Mouse (Mus musculus) MEL-GATA-1-ER (cell line): ENCODE results near the gene Ttc9b.
"Not testable (repeated sequence)": the region's sequence is repeated elsewhere in the genome, so short reads cannot be mapped to it uniquely, and the experiment has no call there.

ENCODE experiments used
- DNase-seq: peaks from one replicate; pipeline ENCODE4 v3.0.0-alpha.2; 2012; ENCODE audit warnings: low read depth; ENCODE audit errors: extremely low read depth

Ttc9b gene

DNA sequence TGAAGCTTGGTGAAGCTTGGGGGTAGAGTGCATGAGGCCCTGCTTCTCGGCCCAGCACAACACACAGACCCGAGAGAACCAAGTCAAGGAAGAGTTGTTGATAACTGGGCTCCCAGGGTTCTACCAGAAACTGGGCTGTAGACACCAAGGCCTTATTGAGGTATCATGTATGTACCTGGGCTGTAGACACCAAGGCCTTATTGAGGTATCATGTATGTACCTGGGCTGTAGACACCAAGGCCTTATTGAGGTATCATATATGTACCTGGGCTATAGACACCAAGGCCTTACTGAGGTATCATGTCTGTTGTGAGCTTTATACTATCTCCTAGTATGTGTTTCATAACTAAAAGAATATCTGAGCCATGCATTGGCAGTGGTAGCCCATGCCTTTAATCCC is 18.6 kb upstream of the Ttc9b start:
- DNase-seq: not testable (repeated sequence)

DNA sequence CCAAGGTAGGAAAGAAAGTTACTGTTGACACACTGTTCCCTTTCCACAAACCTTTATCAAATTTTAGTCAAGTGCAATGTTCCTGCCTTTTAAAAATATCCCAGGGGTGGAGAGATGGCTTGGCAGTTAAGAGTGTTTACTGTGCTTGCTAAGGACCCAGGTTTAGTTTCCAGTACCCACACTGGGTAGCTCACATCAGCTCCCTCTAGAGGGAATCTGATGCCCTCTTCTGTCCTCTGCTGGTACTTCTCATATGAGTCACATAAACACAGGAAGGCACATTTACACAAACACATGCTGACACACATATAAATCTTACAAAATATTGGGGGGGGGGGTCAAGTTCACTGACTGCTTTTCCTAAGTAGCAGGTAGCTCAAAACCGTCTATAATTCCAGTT is 9.2 kb upstream of the Ttc9b start:
- DNase-seq: peak; percentile 26

DNA sequence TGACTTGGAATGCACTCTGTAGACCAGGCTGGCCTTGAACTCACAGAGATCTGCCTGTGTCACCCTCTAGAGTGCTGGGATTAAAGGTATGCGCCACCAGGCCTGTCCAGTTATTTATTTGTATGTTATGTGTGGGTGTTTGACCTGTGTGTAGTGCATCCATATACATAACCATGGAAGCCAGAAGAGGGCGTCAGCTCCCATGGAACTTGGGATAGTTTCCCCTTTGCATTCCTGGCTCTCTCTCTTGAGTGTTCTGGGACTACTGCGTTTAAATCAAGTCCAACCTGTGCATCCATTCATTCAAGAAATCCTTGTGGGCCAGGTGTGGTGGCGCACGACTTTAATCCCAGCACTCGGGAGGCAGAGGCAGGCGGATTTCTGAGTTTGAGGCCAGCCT is 7.2 kb upstream of the Ttc9b start:
- DNase-seq: no peak

DNA sequence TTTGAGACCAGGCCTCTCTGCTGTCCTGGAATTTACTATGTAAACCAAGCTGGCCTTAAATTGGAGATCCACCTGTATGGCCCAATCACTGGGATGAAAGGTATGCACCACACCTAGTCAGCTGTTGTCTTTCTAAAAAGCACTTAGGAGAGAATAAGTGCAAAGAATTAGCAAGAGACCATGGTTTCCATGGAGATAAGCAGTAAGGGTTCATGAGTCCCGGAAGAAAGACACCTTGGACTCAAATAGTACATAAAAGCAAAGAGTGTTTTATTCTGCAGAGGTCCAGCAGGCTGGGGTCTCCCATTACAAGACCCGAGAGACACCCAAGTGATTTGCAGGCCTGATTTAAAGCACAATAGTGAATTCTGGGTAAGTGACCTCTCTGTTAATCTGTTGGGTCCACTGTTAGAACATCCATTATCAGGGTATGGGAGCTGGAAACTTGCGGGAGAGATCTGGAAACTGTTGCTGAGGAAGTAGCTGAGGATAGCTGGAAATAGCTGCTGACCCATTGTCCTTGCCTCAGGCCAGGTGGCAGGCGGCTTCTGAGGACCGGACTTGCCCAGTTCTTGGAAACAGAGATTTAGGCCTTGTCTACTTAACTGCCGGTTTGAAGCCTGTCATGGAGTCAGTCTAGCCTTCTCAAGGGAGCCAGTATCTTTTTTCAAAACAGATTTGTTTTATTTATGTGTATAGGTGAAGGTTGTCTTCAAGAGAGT is 6.3 kb upstream of the Ttc9b start:
- DNase-seq: no peak

DNA sequence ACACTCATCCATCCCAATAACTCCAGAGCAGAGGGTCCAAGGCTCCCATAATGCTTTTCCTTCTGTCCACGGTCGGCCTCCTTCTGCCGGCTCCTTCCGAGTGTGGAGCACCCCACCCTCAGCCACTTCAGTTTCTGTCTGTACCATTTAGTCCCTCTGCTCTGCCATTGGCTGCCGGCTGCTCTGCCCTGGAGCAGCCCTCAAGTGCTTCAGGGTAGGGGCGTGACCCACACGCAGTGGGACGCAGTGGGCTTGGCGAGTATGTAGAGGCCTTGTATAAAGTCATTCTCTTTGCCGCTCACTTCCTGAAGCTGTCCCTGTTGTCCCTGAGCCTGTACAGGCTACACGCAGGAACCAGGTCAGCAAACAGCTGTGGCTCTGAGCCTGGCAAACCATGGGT is 4.0 kb upstream of the Ttc9b start:
- no peak for DNase-seq

DNA sequence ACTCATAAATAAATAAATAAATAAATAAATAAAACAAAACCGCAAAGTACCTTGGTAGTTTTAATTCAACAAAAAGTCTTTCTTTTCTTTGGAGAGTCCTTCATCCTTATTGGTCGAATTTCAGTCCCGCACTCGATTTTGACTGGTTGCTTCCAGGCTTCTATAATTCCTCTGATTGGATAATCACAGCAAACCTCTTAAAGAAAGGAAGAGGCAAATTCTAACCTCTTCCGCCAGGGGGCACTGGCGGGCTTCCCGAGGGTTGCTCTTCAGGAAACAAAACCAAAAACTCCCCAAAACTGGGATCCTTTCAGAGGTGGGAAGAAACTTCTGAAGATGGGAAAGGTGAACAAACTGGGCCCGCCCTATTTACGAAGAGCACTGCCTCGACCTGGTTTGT is 2.8 kb upstream of the Ttc9b start:
- peak; percentile 89 for DNase-seq

DNA sequence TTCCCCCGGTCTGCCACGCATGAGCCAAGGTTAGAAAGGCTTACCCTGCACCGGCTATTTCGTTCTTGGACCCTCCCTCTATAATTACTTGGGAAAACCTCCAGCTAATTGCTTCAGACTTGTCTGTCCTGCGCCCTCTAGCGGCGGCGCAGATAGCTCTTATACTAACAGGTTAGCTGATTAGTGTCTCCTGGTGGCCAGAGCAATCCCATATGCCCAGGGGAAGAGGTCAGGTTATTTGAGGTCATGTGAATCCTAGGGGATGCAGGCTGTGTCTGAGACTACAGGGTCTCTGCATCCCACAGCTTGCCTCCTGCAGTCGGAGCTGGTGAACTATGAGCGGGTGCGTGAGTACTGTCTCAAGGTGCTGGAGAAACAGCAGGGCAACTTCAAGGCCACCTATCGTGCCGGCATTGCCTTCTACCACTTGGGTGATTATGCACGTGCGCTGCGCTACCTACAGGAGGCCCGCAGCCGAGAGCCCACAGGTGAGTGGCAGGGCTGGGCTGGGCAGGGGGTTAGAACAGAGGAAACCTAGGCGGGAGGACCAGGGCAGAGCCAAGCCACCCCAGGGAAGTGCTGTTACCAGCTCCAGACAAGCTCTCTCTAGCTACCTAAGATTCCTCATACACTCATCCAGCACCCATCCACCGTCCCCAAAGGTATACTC is 1.0 kb downstream of the Ttc9b start:
- DNase-seq: no peak

DNA sequence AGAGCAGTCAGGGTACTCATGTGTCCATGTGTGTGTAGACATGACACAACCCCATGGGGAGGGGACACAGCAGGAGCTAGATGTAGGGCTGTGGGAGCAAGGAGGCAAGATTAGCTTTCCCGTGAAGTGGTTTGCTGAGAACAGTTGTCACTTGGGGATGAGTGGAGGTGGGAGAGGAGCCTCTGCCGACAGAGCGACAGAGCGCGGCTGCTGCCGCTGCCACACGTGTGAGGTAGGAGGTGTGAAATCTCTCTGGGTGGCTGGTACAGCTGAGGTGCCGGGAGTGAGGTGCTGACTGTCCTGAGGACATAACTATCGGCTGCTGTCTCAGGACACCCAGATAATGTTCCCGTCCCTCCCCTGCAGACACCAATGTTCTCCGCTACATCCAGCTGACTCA is 1.8 kb downstream of the Ttc9b start:
- DNase-seq: no peak

DNA sequence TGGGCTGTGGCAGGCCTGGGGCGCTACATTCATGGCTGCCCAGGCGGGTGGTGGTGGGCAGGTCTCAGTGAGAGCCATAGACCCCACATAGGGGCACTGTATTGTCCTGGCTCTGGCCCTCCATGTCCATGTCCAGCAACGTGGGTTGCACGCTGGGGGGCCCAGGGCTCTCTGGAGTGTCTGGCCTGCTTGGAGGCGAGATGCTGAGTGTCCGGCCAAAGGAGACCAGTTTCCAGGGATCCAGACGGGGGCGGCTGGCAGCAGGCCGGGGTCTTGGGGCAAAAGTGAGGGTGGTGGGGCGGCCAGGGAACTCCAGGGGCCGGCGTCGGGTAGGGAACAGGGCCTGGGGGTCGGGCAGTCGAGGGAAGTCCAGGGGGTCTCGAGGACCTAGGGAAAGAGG is 2.9 kb downstream of the Ttc9b start:
- DNase-seq: no peak

DNA sequence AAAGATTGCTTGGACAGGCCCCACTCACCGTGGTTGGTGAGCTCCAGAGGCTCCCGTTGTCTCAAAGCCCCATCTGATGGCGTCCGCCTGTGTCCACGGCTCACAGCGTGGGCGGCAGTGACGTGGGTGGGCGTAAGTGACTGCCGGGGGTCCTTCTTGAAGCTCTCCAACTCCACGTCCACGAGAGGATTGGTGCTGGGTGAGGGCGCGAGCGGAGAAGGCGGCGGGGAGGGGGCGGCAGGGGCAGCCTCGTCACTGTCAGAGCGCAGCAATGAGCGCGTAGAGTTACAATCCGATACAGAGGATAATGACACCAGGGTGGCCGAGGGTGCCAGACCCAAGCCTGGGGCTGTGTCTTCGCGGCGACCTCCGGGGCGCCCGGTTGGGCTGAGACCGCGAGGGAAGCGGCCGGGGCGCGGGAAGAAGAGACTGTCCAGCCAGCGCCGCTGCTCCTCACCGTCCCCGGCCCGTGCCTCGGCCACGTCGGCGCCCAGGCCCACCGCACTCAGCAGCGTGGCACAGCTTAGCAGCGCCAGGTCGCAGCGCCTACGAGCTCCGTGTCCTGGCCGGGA is 4.2 kb downstream of the Ttc9b start:
- no peak for DNase-seq

DNA sequence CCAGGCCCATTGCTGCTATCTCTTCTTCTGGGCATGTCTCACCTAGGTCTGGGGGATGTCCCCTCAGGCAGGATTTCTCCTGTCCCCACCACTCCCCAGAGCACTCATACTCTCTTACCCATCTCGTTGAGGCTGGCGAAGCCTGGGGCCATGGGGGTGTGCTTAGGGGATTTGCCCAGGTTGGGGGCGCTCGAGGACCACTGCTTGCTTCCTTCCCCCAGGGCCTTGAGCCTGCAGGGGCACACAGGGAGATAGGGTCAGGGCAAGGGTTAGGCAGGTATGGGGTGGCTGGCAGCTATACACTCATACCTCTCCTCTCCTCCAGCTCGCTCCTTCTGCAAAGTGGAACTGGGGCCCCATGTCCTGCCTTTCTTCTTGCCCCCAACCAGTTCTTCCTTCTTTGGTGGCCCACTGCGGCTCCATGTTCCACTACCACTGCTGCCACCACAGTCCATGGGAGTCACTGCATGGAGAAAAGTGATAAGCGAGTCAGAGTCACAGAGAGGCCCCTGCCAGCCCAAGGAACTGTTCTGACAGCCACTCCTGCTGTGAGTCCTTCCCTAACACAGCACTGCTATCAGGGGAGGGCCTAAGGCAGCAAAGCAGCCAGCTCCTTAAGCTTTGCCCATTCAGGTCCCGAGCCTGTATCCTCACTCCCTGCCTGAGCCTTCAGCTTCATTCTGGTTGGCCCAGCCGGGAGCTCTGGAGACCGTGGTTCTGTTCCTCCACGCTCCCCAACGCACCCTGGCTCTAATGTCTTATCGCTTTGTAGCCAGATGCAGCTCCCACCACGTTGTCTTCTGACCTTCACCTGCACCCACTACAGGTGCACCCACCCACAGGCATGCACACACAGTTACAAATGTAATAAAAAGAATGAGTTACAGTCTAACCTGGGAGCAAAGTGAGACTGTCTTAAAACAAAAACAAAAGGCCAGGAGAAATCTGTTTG is 5.3 kb downstream of the Ttc9b start:
- peak; percentile 11 for DNase-seq

DNA sequence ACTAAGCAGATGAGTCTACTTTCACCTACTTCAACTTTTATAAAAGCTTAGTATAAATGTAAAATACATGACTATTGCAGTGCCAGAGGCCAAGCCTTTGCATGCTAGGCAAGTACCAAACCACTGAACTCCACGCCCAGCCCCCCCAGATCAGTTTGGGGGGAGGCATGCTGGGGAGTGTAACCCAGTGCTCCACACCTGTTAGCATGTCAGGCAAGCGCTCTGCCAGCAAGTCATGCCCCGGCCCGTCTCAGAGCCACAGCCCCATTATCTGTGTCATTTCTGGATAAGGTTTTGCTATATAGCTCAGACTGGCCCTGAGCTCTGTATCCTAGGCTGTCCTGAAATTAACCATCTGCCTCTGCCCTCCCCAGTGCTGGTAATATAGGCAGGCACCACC is 8.3 kb downstream of the Ttc9b start:
- no peak for DNase-seq

DNA sequence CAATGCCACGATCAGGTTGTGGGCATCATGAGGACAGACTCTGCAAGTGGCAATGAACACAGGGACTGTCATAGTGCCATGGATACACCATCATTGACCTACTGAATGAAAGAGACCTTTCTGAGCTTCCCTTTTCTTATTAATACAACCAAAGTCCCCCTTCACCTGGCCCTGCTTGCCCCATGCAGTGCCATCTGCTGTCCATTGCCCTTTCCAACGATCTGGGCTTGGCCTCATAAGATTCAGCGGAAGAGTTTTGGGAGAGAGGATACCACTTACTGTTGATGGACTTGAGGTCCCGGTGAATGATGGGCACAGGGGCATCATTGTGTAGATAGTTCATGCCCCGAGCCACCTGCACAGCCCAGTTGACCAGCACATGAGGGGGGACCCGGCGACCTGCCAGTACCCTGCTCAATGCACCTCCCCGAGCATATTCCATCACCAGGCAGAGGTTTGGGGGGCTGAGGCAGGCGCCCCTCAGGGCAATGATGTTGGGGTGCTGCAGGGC is 19.4 kb downstream of the Ttc9b start:
- no peak for DNase-seq

DNA sequence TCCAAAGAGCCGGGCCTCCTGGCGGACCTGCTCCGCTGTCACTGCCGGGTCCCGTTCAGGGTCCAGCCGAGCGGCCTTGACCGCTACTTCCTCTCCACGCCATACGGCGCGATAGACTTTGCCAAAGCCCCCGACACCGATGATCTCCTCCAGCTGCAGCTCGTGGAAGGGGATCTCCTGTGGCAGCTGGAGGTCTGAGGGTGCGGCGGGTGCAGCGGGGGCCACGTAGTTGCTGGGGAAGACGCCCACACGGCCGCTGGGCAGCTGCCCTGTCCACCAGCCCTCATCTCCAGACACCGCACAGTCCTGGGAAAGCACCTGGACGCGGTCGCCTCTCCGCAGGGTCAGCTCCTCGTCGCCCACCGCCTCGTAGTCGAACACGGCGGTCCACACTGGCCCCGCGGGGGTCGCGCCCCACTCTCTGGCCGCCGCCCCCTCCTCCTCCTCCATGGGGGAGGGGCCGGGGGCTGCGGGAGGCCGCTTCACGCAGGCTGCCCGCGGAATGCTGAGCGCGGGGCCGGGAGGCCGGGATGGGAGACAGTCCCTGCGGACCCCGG is 19.9 kb downstream of the Ttc9b start:
- DNase-seq: no peak

DNA sequence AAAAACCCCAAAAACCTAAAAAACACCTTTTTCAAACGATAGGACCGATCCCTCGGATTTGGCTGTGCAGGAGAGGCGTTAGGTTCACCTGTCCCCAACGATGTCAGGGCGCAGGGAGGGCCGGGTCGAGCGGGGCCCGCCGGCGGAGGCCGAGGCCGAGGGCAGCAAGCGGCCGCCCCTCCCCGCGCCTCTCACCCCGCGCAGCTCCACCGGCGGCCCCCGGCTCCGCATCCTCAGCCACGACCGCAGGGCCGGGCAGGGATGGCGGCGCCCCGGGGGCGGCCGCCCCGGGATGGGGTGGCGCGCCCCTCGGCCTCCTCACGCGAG is 20.4 kb downstream of the Ttc9b start:
- no peak for DNase-seq

DNA sequence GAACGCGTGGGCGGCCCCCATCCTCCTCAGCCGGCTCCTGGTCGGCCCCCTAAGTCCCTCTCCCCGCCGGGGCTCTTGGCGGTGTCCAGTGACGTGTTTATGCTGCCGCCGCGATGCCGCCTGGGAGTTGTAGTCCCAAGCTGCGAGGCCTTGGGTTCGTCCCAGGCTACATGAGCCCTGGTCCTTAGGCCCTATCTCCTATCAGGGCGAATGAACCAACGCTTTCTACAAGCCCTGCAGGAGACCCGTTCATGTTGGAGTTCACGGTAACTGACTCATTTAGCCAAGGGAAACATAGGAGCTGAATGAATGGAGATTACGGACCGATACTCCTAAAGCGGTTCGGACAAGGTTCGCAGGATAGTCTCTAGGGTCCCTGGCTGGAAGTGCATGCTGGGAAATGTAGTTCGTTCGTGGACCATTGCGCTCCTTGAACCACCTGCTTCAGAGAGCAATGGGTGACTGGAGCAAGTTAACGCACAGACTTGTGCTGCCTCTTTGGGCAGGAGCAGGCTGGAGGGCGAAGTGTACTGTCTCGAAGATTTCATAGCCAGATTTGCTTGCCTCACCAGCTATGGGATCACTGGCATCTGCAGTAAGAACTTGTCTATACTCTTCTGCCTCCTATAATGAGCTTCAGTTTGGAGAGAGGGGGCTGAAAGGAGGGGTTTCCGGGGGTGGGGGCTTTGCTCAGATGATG is 21.0 kb downstream of the Ttc9b start, which contains the start of gene Map3k10:
Map3k10 (minus strand) TSS at position 77 of the 700 bp plus-strand sequence.
- peak; percentile 90 for DNase-seq

DNA sequence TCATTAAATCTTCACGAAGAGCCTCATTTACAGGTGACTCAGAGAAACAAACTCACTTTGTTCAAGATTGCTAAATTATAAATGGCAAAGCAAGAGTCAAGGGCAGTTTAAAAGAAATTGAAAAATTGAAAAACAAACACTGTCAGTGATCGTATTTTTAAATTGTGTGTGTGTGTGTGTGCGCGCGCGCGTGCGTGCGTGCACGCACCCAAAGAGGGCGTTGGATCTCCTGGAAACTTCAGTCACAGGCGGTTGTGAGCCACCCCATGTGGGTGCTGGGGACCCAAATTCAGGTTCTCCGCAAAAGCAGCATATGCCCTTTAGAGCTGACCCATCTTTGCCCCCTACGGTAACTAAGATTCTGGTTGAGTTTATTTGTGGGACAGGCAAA is 21.5 kb downstream of the Ttc9b start:
- DNase-seq: no peak

DNA sequence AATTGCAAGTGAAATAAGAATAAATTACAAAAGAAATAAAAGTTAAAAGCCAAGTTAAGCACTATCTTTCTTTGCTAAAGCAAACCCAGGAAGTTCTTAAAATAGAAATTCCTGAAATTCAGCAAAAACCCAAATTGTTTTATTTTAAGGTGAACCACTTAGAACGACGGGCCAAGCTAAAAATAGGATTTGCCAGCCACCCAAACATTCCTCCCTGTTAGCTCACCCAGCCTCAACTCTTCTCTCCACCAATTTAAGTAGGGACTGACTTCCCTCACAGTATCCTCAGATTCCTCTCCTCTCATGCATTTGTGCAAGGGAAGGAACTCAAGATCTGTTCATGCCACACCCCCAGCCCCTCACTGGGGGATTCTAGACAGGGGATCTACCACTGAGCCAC is 29.5 kb downstream of the Ttc9b start:
- no peak for DNase-seq

DNA sequence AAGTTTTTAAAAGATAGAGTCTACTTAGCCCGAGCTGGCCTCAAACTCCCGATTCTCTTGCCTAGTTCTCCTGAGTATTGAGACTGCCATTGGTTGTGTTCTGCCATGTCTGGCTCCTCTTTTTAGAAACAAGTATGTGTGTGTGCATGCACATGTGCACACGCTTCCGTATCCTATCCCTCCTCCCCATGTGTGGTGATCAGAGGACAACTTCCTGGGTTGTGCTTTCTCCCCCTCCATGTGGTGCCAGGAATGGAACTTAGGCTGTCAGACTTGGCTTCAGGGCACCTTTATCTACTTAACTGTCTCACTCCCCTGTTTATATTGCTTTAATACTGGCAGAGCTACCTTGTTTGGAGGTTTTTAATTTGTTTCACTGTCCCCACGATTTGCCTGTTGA is 31.5 kb downstream of the Ttc9b start:
- DNase-seq: no peak

DNA sequence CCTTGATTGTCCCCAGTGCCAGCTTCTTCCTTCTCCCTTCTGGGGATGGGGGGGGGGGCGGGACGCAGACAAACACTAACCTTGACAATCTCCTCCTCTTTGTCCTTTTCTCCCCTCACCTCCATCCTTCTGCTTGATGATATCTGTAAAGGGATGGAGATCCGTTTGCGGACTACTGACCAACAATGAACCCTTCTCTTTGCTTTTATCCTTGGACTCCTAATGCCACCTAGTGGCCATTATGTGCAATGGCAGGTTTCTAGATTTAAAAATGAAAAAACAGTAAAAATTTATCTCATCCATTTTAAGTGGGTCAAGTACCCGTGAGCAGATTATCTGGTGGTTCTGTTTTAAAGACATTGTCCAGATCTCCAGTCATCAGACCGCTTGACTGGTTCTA is 32.0 kb downstream of the Ttc9b start:
- no peak for DNase-seq

DNA sequence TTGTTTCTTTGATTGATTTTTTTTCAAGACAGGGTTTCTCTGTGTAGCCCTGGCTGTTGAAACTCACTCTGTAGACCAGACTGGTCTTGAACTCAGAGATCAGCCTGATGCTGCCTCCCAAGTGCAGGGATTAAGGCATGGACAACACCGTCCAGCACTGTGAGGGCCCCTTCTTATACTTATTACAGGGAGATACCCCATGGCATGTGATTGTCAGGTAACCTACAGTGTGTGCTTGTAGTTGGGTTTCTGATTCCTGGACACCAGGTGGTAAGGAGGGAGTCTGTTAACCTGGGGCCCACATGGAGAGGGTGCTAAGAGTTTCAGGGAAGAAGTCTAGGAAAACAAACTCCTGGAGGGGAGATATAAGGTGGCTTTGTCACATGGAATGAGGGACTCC is 33.3 kb downstream of the Ttc9b start:
- DNase-seq: no peak
